Mouse (Mus musculus) cerebellum, postnatal 36 days (tissue): ENCODE results near the gene Padi4.

Experiments used
- DNase-seq, 2 experiments: peaks; one replicate each; pipeline ENCODE4 v3.0.0; 2021 to 2022; ENCODE audit warnings: mixed read lengths in 2 of 2

Gene Padi4

DNA sequence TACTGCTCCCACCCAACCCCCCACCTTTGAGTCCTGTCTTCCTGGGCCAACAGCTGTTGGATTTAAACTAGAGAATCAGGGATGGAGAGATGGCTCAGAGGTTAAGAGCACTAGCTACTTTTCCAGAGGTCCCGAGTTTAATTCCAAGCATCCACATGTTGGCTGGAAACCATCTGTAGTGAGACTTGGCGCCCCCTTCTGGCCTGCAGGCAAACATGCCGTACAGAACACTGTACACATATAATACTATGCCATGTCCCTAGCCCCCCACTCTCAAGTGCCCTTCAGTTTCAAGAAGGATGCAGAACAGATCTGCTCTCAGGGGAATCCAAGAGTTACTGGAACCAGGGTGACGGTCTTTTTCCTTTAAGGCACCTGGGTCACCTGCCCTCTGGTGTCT lies 42.4 kb downstream of the Padi4 start:
- DNase-seq, result no peak

DNA sequence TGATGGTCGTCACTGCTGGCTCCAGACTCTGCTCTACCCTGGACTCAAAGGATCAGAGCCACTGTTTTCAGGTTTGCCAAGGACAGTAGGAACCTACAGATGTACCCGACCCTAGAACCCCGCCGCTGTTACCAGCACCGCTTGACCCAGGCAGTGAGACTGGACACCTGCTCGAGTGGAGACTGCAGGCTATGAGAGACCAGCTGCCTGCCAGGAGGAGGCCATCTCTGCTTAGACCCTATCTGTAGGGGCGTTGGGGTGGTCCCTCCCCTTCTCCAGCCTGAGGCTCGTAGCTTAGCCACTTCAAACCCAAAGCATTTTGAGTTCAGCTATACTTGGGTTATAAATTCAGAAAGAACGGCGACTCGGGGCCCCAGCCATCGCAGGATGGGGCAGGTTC lies 47.1 kb downstream of the Padi4 start:
- no peak for DNase-seq

GRCm38 (mm10) chr4:140724739-140725138 lies 49.3 kb downstream of the Padi4 start:
- DNase-seq, result no peak

DNA sequence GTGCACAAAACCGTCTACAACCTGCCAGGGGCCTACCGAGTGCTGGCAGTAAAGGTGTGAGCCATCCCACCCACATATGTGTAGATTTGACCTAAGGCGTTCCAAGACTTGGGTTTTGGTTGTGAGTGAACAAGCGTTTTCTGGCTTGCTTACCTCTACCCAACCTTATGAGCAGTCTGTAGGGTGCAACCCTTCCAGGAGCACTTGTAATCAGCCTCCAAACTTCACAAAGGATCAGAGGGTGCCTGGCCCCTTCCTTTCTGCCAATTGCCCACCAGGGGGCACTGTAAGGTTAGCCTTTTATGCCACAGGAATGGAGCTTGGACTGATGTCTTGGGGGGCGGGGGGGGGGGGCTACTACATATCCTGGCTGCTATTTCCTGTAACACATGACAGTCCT lies 50.2 kb downstream of the Padi4 start:
- no peak for DNase-seq

DNA sequence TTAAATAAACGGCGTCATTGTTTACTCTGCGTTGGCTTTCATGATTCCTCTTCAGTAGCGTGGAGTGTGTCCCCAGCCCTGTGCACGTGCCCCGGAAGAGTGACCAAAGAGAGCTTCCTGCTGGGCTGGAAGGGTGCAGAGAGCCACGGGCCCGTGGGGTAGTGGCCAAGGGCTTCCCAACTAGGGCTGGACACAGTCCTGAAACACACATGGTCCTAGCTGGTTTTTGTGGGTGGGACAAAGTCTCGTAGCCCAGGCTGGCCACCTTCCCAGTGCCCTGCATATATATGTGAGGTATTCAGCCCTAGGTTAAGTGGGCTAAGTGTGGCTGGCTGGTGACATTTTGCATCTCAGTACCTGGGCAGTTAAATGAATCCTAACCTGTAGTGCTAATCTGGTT lies 50.8 kb downstream of the Padi4 start:
- DNase-seq, result no peak

- no peak for DNase-seq
These were observed 51.3 kb downstream of the Padi4 start for GRCm38 (mm10) chr4:140722710-140723109.

GRCm38 (mm10) chr4:140721968-140722490 lies 52.0 kb downstream of the Padi4 start:
- no peak for DNase-seq

- no peak for DNase-seq
These were observed 53.9 kb downstream of the Padi4 start for GRCm38 (mm10) chr4:140720091-140720490.

DNA sequence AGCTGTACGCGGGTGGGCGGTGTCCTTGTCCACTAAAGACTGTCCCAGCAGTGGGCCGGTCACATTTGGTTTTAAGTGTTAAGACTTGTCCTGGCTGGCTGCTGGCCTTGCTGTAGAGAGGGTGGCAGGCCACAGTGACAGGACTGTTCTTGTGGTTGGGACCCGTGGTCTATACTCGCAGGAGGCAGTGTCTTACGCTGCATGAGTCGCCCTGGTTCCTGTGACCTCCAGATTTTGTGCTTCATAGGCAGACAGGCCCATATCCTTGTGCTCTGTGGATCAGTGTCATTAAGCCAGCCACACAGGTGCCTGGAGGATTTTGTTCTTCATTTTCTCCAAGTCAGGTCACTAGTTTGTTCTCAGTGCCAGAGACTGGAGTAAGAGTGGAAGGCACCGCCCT lies 55.6 kb downstream of the Padi4 start:
- DNase-seq, result no peak

GRCm38 (mm10) chr4:140716994-140717393 lies 57.0 kb downstream of the Padi4 start:
- DNase-seq, result no peak

DNA sequence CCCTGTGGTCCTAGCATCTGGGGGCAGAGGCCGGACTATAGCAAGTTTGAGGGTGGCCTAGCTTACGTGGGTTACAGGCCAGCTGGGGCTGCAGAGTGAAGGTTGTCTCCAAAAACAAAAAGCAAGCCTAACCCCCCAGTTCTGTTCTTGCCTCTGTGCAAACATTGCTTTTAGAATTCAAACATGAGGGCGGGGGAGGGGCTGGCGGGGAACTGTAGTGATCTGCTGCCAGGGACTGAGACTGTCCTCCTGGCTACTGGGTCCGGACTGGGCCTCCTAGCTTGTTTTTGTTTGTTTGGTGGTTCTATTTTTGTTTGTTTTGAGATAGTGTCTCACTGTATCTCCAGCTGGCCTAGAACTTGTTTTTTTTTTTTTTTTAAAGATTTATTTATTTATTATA lies 59.5 kb downstream of the Padi4 start:
- DNase-seq, result no peak

- DNase-seq, result peak; percentile 98 to 100
These were observed 60.3 kb downstream of the Padi4 start for GRCm38 (mm10) chr4:140713480-140714365.

- no peak for DNase-seq
These were observed 62.7 kb downstream of the Padi4 start for GRCm38 (mm10) chr4:140711360-140711759.

DNA sequence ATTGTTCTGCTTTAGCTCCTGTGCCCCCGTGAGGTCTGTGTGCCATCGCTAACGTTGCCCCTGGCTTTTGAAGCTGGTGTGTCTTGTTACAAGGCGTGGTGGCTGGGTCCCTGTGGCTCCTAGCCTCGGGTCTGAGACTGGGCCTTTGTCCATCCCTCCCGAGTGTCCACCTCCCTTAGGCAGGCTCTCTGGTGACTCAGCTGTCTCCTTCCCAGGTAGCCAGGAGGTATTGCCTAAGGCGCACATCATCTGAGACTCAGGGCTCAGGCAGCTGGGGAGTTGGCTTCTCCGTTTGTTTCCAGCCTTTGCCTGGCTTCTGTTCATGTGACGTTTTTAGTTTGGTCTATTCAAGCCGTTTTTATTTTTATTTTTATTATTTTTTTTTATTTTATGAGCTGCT lies 63.3 kb downstream of the Padi4 start:
- DNase-seq, result no peak

- DNase-seq, result no peak
These were observed 64.4 kb downstream of the Padi4 start for GRCm38 (mm10) chr4:140709617-140710016.

DNA sequence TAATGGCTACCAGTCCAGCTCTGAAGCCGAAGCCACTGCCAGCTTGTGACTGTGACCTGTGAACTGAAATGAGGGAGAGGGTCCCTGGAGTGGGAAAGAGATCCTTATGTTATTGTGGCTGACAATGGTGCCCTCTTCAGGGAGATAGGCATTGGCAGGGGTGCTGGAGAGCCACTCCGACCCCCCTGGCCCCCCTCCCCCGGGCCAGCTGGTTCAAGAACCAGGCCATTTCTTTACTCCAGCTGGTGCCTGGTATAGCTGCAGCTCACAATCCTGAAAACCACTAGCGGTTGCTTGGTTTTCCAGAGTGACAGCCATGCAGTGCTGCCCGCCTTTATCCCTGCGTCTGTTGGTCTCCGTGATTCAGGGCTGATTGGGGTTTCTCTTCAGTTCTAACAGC lies 64.9 kb downstream of the Padi4 start:
- no peak for DNase-seq

GRCm38 (mm10) chr4:140708297-140708927 lies 65.6 kb downstream of the Padi4 start:
- no peak for DNase-seq

DNA sequence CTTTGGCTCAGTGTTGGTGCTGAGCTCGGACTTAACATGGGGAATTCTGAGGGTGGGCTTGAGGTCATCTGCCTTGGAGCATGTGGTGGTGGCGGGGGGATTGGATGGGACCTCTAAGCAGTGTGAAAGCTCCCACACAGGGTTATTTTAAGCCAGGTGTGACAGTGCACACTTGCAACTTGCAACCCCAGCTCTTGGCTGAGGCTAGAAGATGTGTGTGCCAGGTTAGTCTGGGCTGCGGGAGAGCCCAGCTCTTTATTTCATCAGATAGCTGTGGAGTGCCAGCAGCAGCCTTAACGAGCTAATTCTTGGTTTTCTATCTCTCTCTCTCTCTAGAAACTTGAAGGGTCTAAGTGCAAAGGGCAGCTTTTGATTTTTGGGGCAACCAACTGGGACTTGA lies 66.4 kb downstream of the Padi4 start:
- no peak for DNase-seq

DNA sequence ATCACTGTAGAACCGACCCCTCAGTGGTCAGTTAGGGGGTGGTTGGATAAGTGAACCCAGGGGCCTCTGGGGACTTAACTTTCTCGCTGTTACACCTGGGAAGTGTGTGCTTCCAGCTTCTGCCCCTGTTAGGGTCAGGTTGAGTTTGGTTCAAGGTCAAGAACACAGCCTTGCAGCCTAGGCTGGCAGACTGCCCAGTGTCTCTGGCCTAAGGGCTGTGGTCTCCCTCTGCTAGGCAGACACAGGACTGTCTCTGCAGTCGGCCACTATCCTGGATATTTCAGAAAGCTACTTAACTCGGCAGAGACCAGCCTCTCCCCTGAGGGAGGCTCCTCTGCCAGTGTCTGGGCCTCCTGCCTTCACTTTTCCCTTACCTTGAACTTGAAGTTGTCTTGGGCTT lies 69.9 kb downstream of the Padi4 start:
- DNase-seq, result no peak

GRCm38 (mm10) chr4:140703636-140704035 lies 70.4 kb downstream of the Padi4 start:
- DNase-seq, result no peak

- peak; percentile 77 to 87 for DNase-seq
These were observed 71.3 kb downstream of the Padi4 start for GRCm38 (mm10) chr4:140702611-140703327.

- DNase-seq, result peak; percentile 24 to 27
These were observed 72.1 kb downstream of the Padi4 start for GRCm38 (mm10) chr4:140701716-140702561.
